Mouse (Mus musculus): ENCODE measurements around the gene Kcnj15. TPM values are rescaled to one million over a fixed set of nuclear protein-coding genes. Genes with fewer than 3 reads are reported as not detected.

Gene Kcnj15
- total and polyA plus RNA-seq, 3 experiments = 0.22 TPM; not detected in 2

- ATAC-seq (ENCODE audit: extremely low read depth, insufficient number of reproducible peaks, low FRiP score, poor library complexity, severe bottlenecking) (no peak), DNase-seq (ENCODE audit: low spot score) (no peak)
- no peaks in the 10 kb centered on the region for H3K9me3 ChIP-seq (replicated peaks)
- no peaks in the 10 kb centered on the region for H3K36me3 ChIP-seq (replicated peaks)
- no peak overlapping the region for H3K4me3 ChIP-seq (ENCODE audit: low read depth, low read length)
- H3K4me1 ChIP-seq (ENCODE audit: insufficient read depth, low read depth, low read length) = no peaks in the 10 kb centered on the region
- TF ChIP-seq POLR2AphosphoS5 (IDR thresholded peaks at IDR 0.05; ENCODE audit: insufficient replicate concordance, low read depth, low read length) (no peak), TAL1 (conservative IDR thresholded peaks at IDR 0.05; ENCODE audit: low read depth, low read length) (no peak), GATA2 (IDR thresholded peaks at IDR 0.05; ENCODE audit: borderline replicate concordance, low read depth, low read length) (no peak), CTCF (IDR thresholded peaks at IDR 0.05; ENCODE audit: low read depth, low read length) (no peak), GATA1 (IDR thresholded peaks at IDR 0.05; ENCODE audit: borderline replicate concordance, low read length) (no peak)
- H3K27me3 ChIP-seq (ENCODE audit: insufficient read depth, low read length) = peaks cover 15% of the 10 kb centered on the region
Measured at GRCm38 (mm10) chr16:95292843-95293505, 35.6 kb downstream of the Kcnj15 start.

GRCm38 (mm10) chr16:95297651-95298050, 40.3 kb downstream of the Kcnj15 start:
- TF ChIP-seq GATA2 (IDR thresholded peaks at IDR 0.05; ENCODE audit: borderline replicate concordance, low read depth, low read length) = no peak
- no peak for TF ChIP-seq POLR2AphosphoS5 (IDR thresholded peaks at IDR 0.05; ENCODE audit: insufficient replicate concordance, low read depth, low read length)
- TF ChIP-seq CTCF (IDR thresholded peaks at IDR 0.05; ENCODE audit: low read depth, low read length) = no peak
- no peak for TF ChIP-seq GATA1 (IDR thresholded peaks at IDR 0.05; ENCODE audit: borderline replicate concordance, low read length)
- no peak for TF ChIP-seq TAL1 (conservative IDR thresholded peaks at IDR 0.05; ENCODE audit: low read depth, low read length)
- H3K36me3 ChIP-seq (replicated peaks) = no peaks in the 10 kb centered on the region
- no peaks in the 10 kb centered on the region for H3K9me3 ChIP-seq (replicated peaks)
- peaks cover 21% of the 10 kb centered on the region for H3K27me3 ChIP-seq (ENCODE audit: insufficient read depth, low read length)
- H3K4me3 ChIP-seq (ENCODE audit: low read depth, low read length) = no peak overlapping the region
- H3K4me1 ChIP-seq (ENCODE audit: insufficient read depth, low read depth, low read length) = peaks cover 2% of the 10 kb centered on the region; the same call in 1 of the 2 replicates
- no peak for ATAC-seq (ENCODE audit: extremely low read depth, insufficient number of reproducible peaks, low FRiP score, poor library complexity, severe bottlenecking)
- DNase-seq (ENCODE audit: low spot score) = no peak

GRCm38 (mm10) chr16:95301667-95302066, 44.3 kb downstream of the Kcnj15 start:
- H3K4me3 ChIP-seq (ENCODE audit: low read depth, low read length) = no peak overlapping the region
- H3K36me3 ChIP-seq (replicated peaks) = no peaks in the 10 kb centered on the region
- DNase-seq (ENCODE audit: low spot score) (no peak), ATAC-seq (ENCODE audit: extremely low read depth, insufficient number of reproducible peaks, low FRiP score, poor library complexity, severe bottlenecking) (no peak)
- H3K4me1 ChIP-seq (ENCODE audit: insufficient read depth, low read depth, low read length) = peaks cover 2% of the 10 kb centered on the region; the same call in 1 of the 2 replicates
- H3K9me3 ChIP-seq (replicated peaks) = no peaks in the 10 kb centered on the region
- TF ChIP-seq GATA1 (IDR thresholded peaks at IDR 0.05; ENCODE audit: borderline replicate concordance, low read length) (no peak), GATA2 (IDR thresholded peaks at IDR 0.05; ENCODE audit: borderline replicate concordance, low read depth, low read length) (no peak), TAL1 (conservative IDR thresholded peaks at IDR 0.05; ENCODE audit: low read depth, low read length) (no peak), CTCF (IDR thresholded peaks at IDR 0.05; ENCODE audit: low read depth, low read length) (no peak), POLR2AphosphoS5 (IDR thresholded peaks at IDR 0.05; ENCODE audit: insufficient replicate concordance, low read depth, low read length) (no peak)
- peaks cover 22% of the 10 kb centered on the region for H3K27me3 ChIP-seq (ENCODE audit: insufficient read depth, low read length)

DNA sequence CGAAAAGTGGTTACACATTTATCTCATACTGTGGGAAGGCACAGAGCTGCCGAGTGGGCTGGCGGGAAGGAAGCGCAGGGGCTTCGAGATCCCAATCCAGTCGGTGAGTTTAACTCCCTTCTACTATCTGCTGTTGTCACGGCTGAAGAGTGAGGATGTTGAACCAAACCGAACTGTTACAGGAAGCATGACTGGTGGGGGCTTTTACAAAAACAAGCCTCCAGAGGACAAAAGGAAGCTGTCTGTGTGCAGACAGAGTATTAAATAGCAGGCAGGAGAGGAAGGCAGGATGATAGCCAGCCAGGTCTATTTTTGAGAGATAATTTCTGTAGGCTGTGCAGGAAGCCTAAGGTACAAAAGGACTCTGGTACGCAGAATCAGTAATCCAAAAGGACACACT, 46.3 kb downstream of the Kcnj15 start:
- no peak for ATAC-seq (ENCODE audit: extremely low read depth, insufficient number of reproducible peaks, low FRiP score, poor library complexity, severe bottlenecking)

GRCm38 (mm10) chr16:95307823-95308360, 50.5 kb downstream of the Kcnj15 start:
- no peaks in the 10 kb centered on the region for H3K36me3 ChIP-seq (replicated peaks)
- no peak for ATAC-seq (ENCODE audit: extremely low read depth, insufficient number of reproducible peaks, low FRiP score, poor library complexity, severe bottlenecking)
- DNase-seq (ENCODE audit: low spot score) = no peak
- H3K27me3 ChIP-seq (ENCODE audit: insufficient read depth, low read length) = peaks cover 15% of the 10 kb centered on the region; the same call in 1 of the 2 replicates
- no peak overlapping the region for H3K4me3 ChIP-seq (ENCODE audit: low read depth, low read length)
- TF ChIP-seq TAL1 (conservative IDR thresholded peaks at IDR 0.05; ENCODE audit: low read depth, low read length) (no peak), GATA1 (IDR thresholded peaks at IDR 0.05; ENCODE audit: borderline replicate concordance, low read length) (no peak), GATA2 (IDR thresholded peaks at IDR 0.05; ENCODE audit: borderline replicate concordance, low read depth, low read length) (no peak), CTCF (IDR thresholded peaks at IDR 0.05; ENCODE audit: low read depth, low read length) (no peak), POLR2AphosphoS5 (IDR thresholded peaks at IDR 0.05; ENCODE audit: insufficient replicate concordance, low read depth, low read length) (no peak)
- no peaks in the 10 kb centered on the region for H3K9me3 ChIP-seq (replicated peaks)
- H3K4me1 ChIP-seq (ENCODE audit: insufficient read depth, low read depth, low read length) = no peaks in the 10 kb centered on the region

More for the DNA sequence above, 46.3 kb downstream of the Kcnj15 start:
- H3K36me3 ChIP-seq (replicated peaks) = no peaks in the 10 kb centered on the region
- no peak for TF ChIP-seq CTCF (IDR thresholded peaks at IDR 0.05; ENCODE audit: low read depth, low read length)
- TF ChIP-seq POLR2AphosphoS5 (IDR thresholded peaks at IDR 0.05; ENCODE audit: insufficient replicate concordance, low read depth, low read length) = no peak
- no peak for TF ChIP-seq GATA2 (IDR thresholded peaks at IDR 0.05; ENCODE audit: borderline replicate concordance, low read depth, low read length)
- no peak for TF ChIP-seq GATA1 (IDR thresholded peaks at IDR 0.05; ENCODE audit: borderline replicate concordance, low read length)
- TF ChIP-seq TAL1 (conservative IDR thresholded peaks at IDR 0.05; ENCODE audit: low read depth, low read length) = no peak
- peaks cover 20% of the 10 kb centered on the region; the same call in 1 of the 2 replicates for H3K27me3 ChIP-seq (ENCODE audit: insufficient read depth, low read length)
- no peak for DNase-seq (ENCODE audit: low spot score)
- H3K4me3 ChIP-seq (ENCODE audit: low read depth, low read length) = no peak overlapping the region
- H3K4me1 ChIP-seq (ENCODE audit: insufficient read depth, low read depth, low read length) = peaks cover 2% of the 10 kb centered on the region; the same call in 1 of the 2 replicates
- no peaks in the 10 kb centered on the region for H3K9me3 ChIP-seq (replicated peaks)

DNA sequence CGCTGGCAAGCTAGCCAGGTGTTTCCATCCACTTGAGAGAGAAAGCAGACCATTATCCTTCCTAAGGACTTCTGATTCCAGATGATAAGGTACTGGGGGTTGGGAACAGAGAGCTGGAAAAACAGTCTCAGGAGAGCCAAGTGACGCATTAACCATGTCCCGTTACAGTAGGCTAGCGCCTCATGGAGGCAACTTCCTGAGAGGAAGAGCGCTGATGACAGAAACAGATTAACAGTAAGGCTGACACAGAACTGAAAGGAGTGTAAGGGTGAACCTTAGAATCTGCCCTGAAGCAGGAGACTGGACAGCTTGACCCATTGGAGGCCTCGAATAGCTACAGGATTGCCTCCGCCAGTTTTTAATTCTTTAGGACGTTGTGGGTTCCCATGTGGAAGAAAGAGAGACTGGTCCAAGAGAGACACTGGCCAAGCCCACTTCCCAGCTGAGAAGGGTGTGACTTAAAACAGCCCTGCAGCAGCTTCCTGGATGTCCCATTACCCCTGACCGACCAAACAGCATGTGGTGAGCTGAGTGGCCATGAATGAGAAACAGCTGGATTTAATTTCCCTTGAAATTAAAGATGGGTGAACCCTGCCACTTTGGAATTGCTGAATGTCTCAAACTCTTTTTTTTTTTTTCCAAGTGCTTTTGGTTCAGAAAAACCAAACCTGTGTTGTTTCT, 64.7 kb downstream of the Kcnj15 start:
- Histone ChIP-seq H3K4me3 (ENCODE audit: low read depth, low read length) (no peak overlapping the region), H3K27me3 (ENCODE audit: insufficient read depth, low read length) (peaks cover 26% of the 10 kb centered on the region), H3K9me3 (replicated peaks) (no peaks in the 10 kb centered on the region), H3K4me1 (ENCODE audit: insufficient read depth, low read depth, low read length) (peaks cover 11% of the 10 kb centered on the region; the same call in 1 of the 2 replicates), H3K36me3 (replicated peaks) (no peaks in the 10 kb centered on the region)
- ATAC-seq (ENCODE audit: extremely low read depth, insufficient number of reproducible peaks, low FRiP score, poor library complexity, severe bottlenecking) (no peak), DNase-seq (ENCODE audit: low spot score) (no peak)
- no peak for TF ChIP-seq POLR2AphosphoS5 (IDR thresholded peaks at IDR 0.05; ENCODE audit: insufficient replicate concordance, low read depth, low read length)
- TF ChIP-seq CTCF (IDR thresholded peaks at IDR 0.05; ENCODE audit: low read depth, low read length) = no peak
- TF ChIP-seq TAL1 (conservative IDR thresholded peaks at IDR 0.05; ENCODE audit: low read depth, low read length) = no peak
- TF ChIP-seq GATA2 (IDR thresholded peaks at IDR 0.05; ENCODE audit: borderline replicate concordance, low read depth, low read length) = no peak
- TF ChIP-seq GATA1 (IDR thresholded peaks at IDR 0.05; ENCODE audit: borderline replicate concordance, low read length) = no peak
